ENCODE assay signal across 8 mouse cellular contexts in genomic region chr2:35256932-35257331, GRCm38 (mm10). TPM values are rescaled to one million over a fixed set of nuclear protein-coding genes. Genes with fewer than 3 reads are reported as not detected.
A peak's percentile ranks its signal among the peaks of the same experiment; 100 is the strongest.
DNase-seq lines count a peak whose midpoint lies in the region; ATAC-seq and TF ChIP-seq lines count a peak whose summit lies in the region.

No protein-coding gene starts in this region.

- ATAC-seq in kidney, embryonic 15.5 days (replicated peaks; ENCODE audit: low FRiP score): no peak
- ATAC-seq in intestine, embryonic 14.5 days (replicated peaks; ENCODE audit: low FRiP score, low TSS enrichment, low read depth): no peak
- no peak for ATAC-seq in midbrain, postnatal 0 days (ENCODE audit: low FRiP score)

- H3K4me1 ChIP-seq in kidney, embryonic 15.5 days: peaks cover 49% of the 10 kb centered on the region
- H3K4me1 ChIP-seq in embryonic facial prominence, embryonic 10.5 days: peaks cover 33% of the 10 kb centered on the region
- peaks cover 46% of the 10 kb centered on the region for H3K4me1 ChIP-seq in intestine, embryonic 14.5 days (replicated peaks; ENCODE audit: control insufficient read depth, insufficient read depth, low read length)
- peaks cover 6% of the 10 kb centered on the region; the same call in 1 of the 2 replicates for H3K4me1 ChIP-seq in midbrain, postnatal 0 days (ENCODE audit: insufficient read depth, low read length)

- no peak for TF ChIP-seq CTCF in midbrain, postnatal 0 days (IDR thresholded peaks at IDR 0.05)

- H3K9me3 ChIP-seq in kidney, embryonic 15.5 days (replicated peaks): no peaks in the 10 kb centered on the region
- H3K9me3 ChIP-seq in embryonic facial prominence, embryonic 10.5 days: no peaks in the 10 kb centered on the region
- no peaks in the 10 kb centered on the region for H3K9me3 ChIP-seq in intestine, embryonic 14.5 days (ENCODE audit: control insufficient read depth, low read length)
- H3K9me3 ChIP-seq in midbrain, postnatal 0 days (ENCODE audit: low read length): no peaks in the 10 kb centered on the region

- H3K27me3 ChIP-seq in kidney, embryonic 15.5 days: peaks cover 14% of the 10 kb centered on the region; the same call in 1 of the 2 replicates
- H3K27me3 ChIP-seq in embryonic facial prominence, embryonic 10.5 days (replicated peaks; ENCODE audit: low read depth, poor library complexity, severe bottlenecking): peaks cover 54% of the 10 kb centered on the region
- no peaks in the 10 kb centered on the region for H3K27me3 ChIP-seq in intestine, embryonic 14.5 days (replicated peaks; ENCODE audit: control insufficient read depth, insufficient read depth, low read length)
- 0 out of 2 replicates have a peak, but pooled peaks cover 3% of the 10 kb centered on the region for H3K27me3 ChIP-seq in midbrain, postnatal 0 days (ENCODE audit: insufficient read depth, low read length)

- H3K4me3 ChIP-seq in kidney, embryonic 15.5 days (replicated peaks): peak overlapping the region; percentile 64
- H3K4me3 ChIP-seq in embryonic facial prominence, embryonic 10.5 days: peak overlapping the region; percentile 67
- peak overlapping the region; percentile 52 for H3K4me3 ChIP-seq in intestine, embryonic 14.5 days (ENCODE audit: low read depth, low read length)
- H3K4me3 ChIP-seq in midbrain, postnatal 0 days (ENCODE audit: low read depth, low read length): peak overlapping the region; percentile 54; the same call in 1 of the 2 replicates

- peak overlapping the region; percentile 97 for H3K4me2 ChIP-seq in kidney, embryonic 15.5 days
- H3K4me2 ChIP-seq in intestine, embryonic 14.5 days (ENCODE audit: low read length): peak overlapping the region; percentile 62
- peak overlapping the region; percentile 92 for H3K4me2 ChIP-seq in midbrain, postnatal 0 days (ENCODE audit: low read depth, low read length, poor library complexity, severe bottlenecking)

- DNase-seq in kidney, adult 9 months: no peak
- no peak for DNase-seq in embryonic facial prominence, embryonic 10.5 days (ENCODE audit: low spot score)
- DNase-seq in intestine, embryonic 14.5 days (ENCODE audit: low spot score): no peak
- no peak for DNase-seq in midbrain, postnatal 0 days (ENCODE audit: low spot score)
- DNase-seq in layer of hippocampus, adult 9-11 months: no peak
- no peak for DNase-seq in left cerebral cortex, adult 9 months (ENCODE audit: low spot score in 2 of 2)
- no peak for DNase-seq in left cerebral cortex, postnatal 10 days (ENCODE audit: extremely low spot score in 1 of 2, low spot score in 2 of 2)

- peak overlapping the region; percentile 67; the same call in 1 of the 2 replicates for H3K9ac ChIP-seq in kidney, embryonic 15.5 days
- H3K9ac ChIP-seq in intestine, embryonic 14.5 days (ENCODE audit: low read length): peak overlapping the region; percentile 47; the same call in 1 of the 2 replicates
- H3K9ac ChIP-seq in midbrain, postnatal 0 days (replicated peaks; ENCODE audit: low read length, poor library complexity, severe bottlenecking): no peak overlapping the region

- intact Hi-C loops in left cerebral cortex, postnatal 10 days (cut with DNase I): no loop called here

- 49% methylated on average over 8 of the region's 8 CpGs for WGBS in kidney, embryonic 15.5 days
- 40% methylated on average over 8 of the region's 8 CpGs for WGBS in embryonic facial prominence, embryonic 10.5 days
- 43% methylated on average over 8 of the region's 8 CpGs for WGBS in intestine, embryonic 14.5 days
- 49% methylated on average over 8 of the region's 8 CpGs for WGBS in midbrain, postnatal 0 days

- 0 out of 2 replicates have a peak overlapping the region, but pooled peaks have one; percentile 33 for H3K27ac ChIP-seq in kidney, embryonic 15.5 days
- no peak overlapping the region for H3K27ac ChIP-seq in embryonic facial prominence, embryonic 10.5 days (replicated peaks)
- H3K27ac ChIP-seq in intestine, embryonic 14.5 days (ENCODE audit: low read depth): no peak overlapping the region
- no peak overlapping the region for H3K27ac ChIP-seq in midbrain, postnatal 0 days (ENCODE audit: low read depth, low read length)

- no peaks in the 10 kb centered on the region for H3K36me3 ChIP-seq in kidney, embryonic 15.5 days
- no peaks in the 10 kb centered on the region for H3K36me3 ChIP-seq in embryonic facial prominence, embryonic 10.5 days (replicated peaks)
- no peaks in the 10 kb centered on the region for H3K36me3 ChIP-seq in intestine, embryonic 14.5 days (ENCODE audit: control insufficient read depth, insufficient read depth, low read length)
- no peaks in the 10 kb centered on the region for H3K36me3 ChIP-seq in midbrain, postnatal 0 days (ENCODE audit: insufficient read depth, low read length)

RNA-seq across cellular contexts. Expression of gene Gsn, which starts 0.8 kb away (rescaled TPM):
- 129 and 144 TPM in 2 replicates for polyA plus RNA-seq in kidney, embryonic 15.5 days (2015; fragmentation: Nextera tagmentation; extraction: Ambion mirVana)
- 13.6 and 18.9 TPM in 2 replicates for polyA plus RNA-seq in embryonic facial prominence, embryonic 10.5 days (2016; fragmentation: Nextera tagmentation; extraction: Ambion mirVana)
- 190 and 194 TPM in 2 replicates for polyA plus RNA-seq in intestine, embryonic 14.5 days (2014; fragmentation: Nextera tagmentation; extraction: Ambion mirVana)
- total RNA-seq in midbrain, postnatal 0 days (2014; rRNA removed): 23.4 and 39.1 TPM in 2 replicates
- 26.2 and 28.5 TPM in 2 replicates for polyA plus RNA-seq in midbrain, postnatal 0 days (2015; fragmentation: Nextera tagmentation; extraction: Ambion mirVana)
- 10 to 100 TPM; 28.3 to 36.7 TPM for total RNA-seq in left cerebral cortex, postnatal 10 days (2021)

RNA-seq across cellular contexts. Expression of gene Rab14, which starts 56.0 kb away (rescaled TPM):
- 342 and 349 TPM in 2 replicates for polyA plus RNA-seq in kidney, embryonic 15.5 days (2015; fragmentation: Nextera tagmentation; extraction: Ambion mirVana)
- polyA plus RNA-seq in embryonic facial prominence, embryonic 10.5 days (2016; fragmentation: Nextera tagmentation; extraction: Ambion mirVana): 239 and 259 TPM in 2 replicates
- polyA plus RNA-seq in intestine, embryonic 14.5 days (2014; fragmentation: Nextera tagmentation; extraction: Ambion mirVana): 258 and 299 TPM in 2 replicates
- 65.3 and 122 TPM in 2 replicates for total RNA-seq in midbrain, postnatal 0 days (2014; rRNA removed)
- polyA plus RNA-seq in midbrain, postnatal 0 days (2015; fragmentation: Nextera tagmentation; extraction: Ambion mirVana): 458 and 504 TPM in 2 replicates
- 100 to 1,000 TPM; 218 to 225 TPM for total RNA-seq in left cerebral cortex, postnatal 10 days (2021)
